Mouse (Mus musculus): ENCODE measurements around the gene Vps54. TPM values are rescaled to one million over a fixed set of nuclear protein-coding genes. Genes with fewer than 3 reads are reported as not detected.

Vps54 gene
- total and polyA plus RNA-seq, 3 experiments = 13.2 to 16.1 TPM; not detected in 1

DNA sequence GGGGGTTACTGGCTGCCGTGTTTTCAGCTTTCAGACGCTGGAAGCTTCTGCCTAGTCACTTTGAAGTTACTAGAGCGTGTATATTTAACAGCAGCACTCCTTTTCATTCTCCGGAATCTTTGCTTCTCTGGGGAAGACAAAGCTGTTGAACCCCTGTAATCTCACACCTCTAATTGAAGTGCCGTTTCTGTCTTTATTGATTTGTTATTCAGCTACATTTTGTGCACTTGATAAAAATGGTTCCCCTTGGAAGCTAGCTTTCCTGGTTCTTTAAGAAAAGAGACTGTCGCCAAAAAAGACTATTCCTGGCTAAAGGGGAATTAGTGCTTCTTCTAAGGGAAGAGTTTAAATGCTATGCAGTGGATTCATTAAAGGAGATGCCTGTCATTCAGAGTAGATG lies 70.4 kb downstream of the Vps54 start:
- Histone ChIP-seq H3K9me3 (replicated peaks; ENCODE audit: insufficient read depth, low read length) (no peaks in the 10 kb centered on the region), H3K9ac (ENCODE audit: control insufficient read depth, low read depth, low read length, poor library complexity, severe bottlenecking) (no peak overlapping the region), H3K36me3 (ENCODE audit: control insufficient read depth in 1 of 2, insufficient read depth in 2 of 2, low read length in 2 of 2) (peaks cover 7 to 15% of the 10 kb centered on the region in 2 experiments), H3K4me3 (ENCODE audit: control insufficient read depth in 1 of 2, insufficient read depth in 1 of 2, low read depth in 2 of 2, low read length in 2 of 2) (no peak overlapping the region), H3K27me3 (ENCODE audit: control insufficient read depth in 1 of 2, insufficient read depth in 2 of 2, low read length in 2 of 2) (no peaks in the 10 kb centered on the region), H3K27ac (ENCODE audit: control insufficient read depth, low read depth, low read length) (no peak overlapping the region), H3K4me1 (ENCODE audit: control insufficient read depth in 1 of 2, insufficient read depth in 2 of 2, low read length in 2 of 2) (peaks cover 2 to 5% of the 10 kb centered on the region in 2 experiments; a peak in 3 of 4 replicates), H3K79me2 (ENCODE audit: control insufficient read depth, insufficient read depth, low read length, poor library complexity) (no peaks in the 10 kb centered on the region)
- TF ChIP-seq HCFC1 (IDR thresholded peaks at IDR 0.05; ENCODE audit: low read depth, low read length) = no peak
- no peak for DNase-seq (ENCODE audit: low read depth, low spot score)

DNA sequence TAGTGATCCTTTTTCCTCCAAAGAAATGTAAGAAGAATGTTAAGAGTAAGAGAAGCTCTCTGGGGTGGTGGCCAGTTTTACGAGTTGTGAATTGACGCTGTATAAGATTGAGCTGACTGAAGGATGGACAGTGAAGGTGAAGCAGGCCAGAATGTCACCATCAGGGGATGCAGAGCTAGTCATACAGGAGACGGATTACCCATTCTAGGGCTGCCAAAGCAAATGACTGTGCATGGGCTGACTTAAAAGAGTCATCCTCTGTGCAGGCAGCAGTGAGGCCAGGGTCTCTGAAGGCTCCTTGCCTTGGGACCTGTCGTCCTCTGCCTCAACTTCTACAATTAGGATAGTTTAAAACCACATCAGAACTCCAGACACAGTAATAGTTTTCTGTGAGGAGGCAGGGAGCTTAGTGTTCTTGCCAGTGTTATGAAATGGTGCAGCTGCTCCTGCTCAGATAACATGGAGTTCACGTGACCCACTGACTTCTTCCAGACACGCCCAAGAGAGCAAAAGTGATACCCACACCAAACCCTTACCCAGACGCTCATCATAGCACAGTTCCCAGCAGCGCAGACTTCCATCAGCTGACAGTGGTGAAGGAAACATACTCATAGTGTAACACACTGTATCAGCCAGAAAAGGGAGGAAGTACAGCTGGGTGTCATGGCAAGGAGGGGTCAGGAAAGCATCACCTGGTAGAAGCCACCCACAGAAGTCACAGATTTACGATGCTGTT lies 75.0 kb downstream of the Vps54 start:
- H3K79me2 ChIP-seq (ENCODE audit: control insufficient read depth, insufficient read depth, low read length, poor library complexity) = no peaks in the 10 kb centered on the region
- TF ChIP-seq BHLHE40 (IDR thresholded peaks at IDR 0.05; ENCODE audit: borderline replicate concordance, low read depth, low read length) (0 out of 2 replicates have a peak, but pooled peaks have one; percentile 25), ETS1 (IDR thresholded peaks at IDR 0.05; ENCODE audit: low read depth, low read length) (no peak), ELF1 (IDR thresholded peaks at IDR 0.05; ENCODE audit: low read depth, low read length) (no peak), TAL1 (IDR thresholded peaks at IDR 0.05; ENCODE audit: low read length) (peak; percentile 4; the same call in 1 of the 2 replicates), GATA1 (IDR thresholded peaks at IDR 0.05; ENCODE audit: low read depth, low read length) (0 out of 2 replicates have a peak, but pooled peaks have one; percentile 22), USF1 (IDR thresholded peaks at IDR 0.05; ENCODE audit: low read depth, low read length) (peak; percentile 78)
- peaks cover 0 to 9% of the 10 kb centered on the region in 2 experiments; a peak in 2 of 4 replicates for H3K36me3 ChIP-seq (ENCODE audit: control insufficient read depth in 1 of 2, insufficient read depth in 2 of 2, low read length in 2 of 2)
- H3K27me3 ChIP-seq (ENCODE audit: control insufficient read depth in 1 of 2, insufficient read depth in 2 of 2, low read length in 2 of 2) = no peaks in the 10 kb centered on the region
- H3K9me3 ChIP-seq (replicated peaks; ENCODE audit: insufficient read depth, low read length) = no peaks in the 10 kb centered on the region
- DNase-seq (ENCODE audit: low read depth, low spot score) = peak; percentile 35
- no peak overlapping the region for H3K9ac ChIP-seq (ENCODE audit: control insufficient read depth, low read depth, low read length, poor library complexity, severe bottlenecking)
- H3K4me3 ChIP-seq (ENCODE audit: control insufficient read depth in 1 of 2, insufficient read depth in 1 of 2, low read depth in 2 of 2, low read length in 2 of 2) = no peak overlapping the region
- no peaks in the 10 kb centered on the region for H3K4me1 ChIP-seq (ENCODE audit: control insufficient read depth in 1 of 2, insufficient read depth in 2 of 2, low read length in 2 of 2)
- no peak overlapping the region for H3K27ac ChIP-seq (ENCODE audit: control insufficient read depth, low read depth, low read length)

DNA sequence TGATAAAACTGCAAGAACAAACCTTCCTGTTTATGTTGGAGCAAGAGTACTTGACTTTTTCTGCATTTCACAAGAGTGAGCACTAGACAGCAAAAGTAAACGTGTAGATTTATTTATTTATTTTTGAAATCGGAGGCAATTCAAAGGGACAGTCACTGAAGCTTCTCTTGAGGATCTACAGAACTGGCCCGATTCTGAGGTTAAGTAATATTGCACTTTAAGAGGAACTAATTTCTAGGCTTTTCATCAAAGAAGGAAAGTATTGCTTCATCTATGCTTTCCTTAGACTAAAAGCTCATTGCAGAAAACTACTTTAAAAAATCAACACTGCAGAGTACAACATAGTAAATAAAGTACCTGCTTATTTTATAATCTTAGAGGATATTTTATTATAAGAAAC lies 82.5 kb downstream of the Vps54 start:
- no peaks in the 10 kb centered on the region for H3K27me3 ChIP-seq (ENCODE audit: control insufficient read depth in 1 of 2, insufficient read depth in 2 of 2, low read length in 2 of 2)
- no peak for DNase-seq (ENCODE audit: low read depth, low spot score)
- H3K27ac ChIP-seq (ENCODE audit: control insufficient read depth, low read depth, low read length) = no peak overlapping the region
- H3K36me3 ChIP-seq (ENCODE audit: control insufficient read depth in 1 of 2, insufficient read depth in 2 of 2, low read length in 2 of 2) = peaks cover 0 to 6% of the 10 kb centered on the region in 2 experiments; a peak in 2 of 4 replicates
- H3K9me3 ChIP-seq (replicated peaks; ENCODE audit: insufficient read depth, low read length) = no peaks in the 10 kb centered on the region
- TF ChIP-seq GATA1 (IDR thresholded peaks at IDR 0.05; ENCODE audit: low read depth, low read length) (no peak), UBTF (IDR thresholded peaks at IDR 0.05; ENCODE audit: borderline replicate concordance, insufficient read depth, low read depth, low read length) (no peak), ZMIZ1 (IDR thresholded peaks at IDR 0.05; ENCODE audit: low read depth, low read length) (no peak)
- H3K4me3 ChIP-seq (ENCODE audit: control insufficient read depth in 1 of 2, insufficient read depth in 1 of 2, low read depth in 2 of 2, low read length in 2 of 2) = no peak overlapping the region
- H3K9ac ChIP-seq (ENCODE audit: control insufficient read depth, low read depth, low read length, poor library complexity, severe bottlenecking) = no peak overlapping the region
- H3K79me2 ChIP-seq (ENCODE audit: control insufficient read depth, insufficient read depth, low read length, poor library complexity) = no peaks in the 10 kb centered on the region
- H3K4me1 ChIP-seq (ENCODE audit: control insufficient read depth in 1 of 2, insufficient read depth in 2 of 2, low read length in 2 of 2) = no peaks in the 10 kb centered on the region

All from MEL (cell line).